Mouse (Mus musculus) spleen, adult 18-20 months (tissue): ENCODE measurements around the gene Sh3pxd2a.

Experiments used
- DNase-seq, 2 experiments: peaks; one replicate each; pipeline ENCODE4 v3.0.0; 2022; ENCODE audit warnings: mixed read lengths in 2 of 2

Gene Sh3pxd2a

DNA sequence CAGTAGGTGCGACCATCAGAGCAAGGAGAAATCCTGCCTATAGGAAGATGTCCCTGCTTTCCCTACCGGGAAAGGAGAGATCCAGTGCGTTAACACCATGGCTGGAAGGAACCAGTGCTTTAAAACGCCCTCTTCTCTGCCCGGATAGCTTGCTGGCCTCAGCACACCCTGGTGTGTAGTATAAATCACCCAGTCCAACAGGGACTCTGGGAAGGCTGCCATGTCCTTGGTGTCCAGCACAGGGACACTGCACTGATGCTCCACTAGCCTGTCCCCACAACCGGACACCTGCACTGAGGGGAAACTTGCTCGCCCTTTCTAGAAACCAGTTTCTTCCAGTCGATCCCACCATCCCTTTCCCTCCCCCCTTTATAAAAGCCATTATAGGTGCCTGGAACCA lies 28.0 kb downstream of the Sh3pxd2a start:
- no peak for DNase-seq

DNA sequence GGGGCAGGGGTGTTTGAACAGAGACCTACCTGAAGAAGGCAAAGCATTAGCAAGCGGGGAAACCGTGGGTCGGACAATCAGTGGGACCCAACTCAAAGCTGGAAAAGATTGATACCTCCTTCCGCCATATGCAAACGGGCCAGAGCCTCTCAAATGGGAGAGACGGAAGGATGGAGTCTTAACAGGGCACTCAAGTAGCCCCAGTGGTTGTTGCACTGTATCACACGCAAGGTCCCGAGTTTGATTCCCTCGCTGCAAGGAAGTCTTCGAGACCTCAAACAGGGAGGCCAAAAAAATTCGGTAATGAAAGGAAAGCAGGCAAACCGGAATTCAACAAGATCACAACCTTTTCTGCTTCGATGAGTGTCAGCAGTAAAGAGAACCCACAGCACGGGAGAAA lies 29.5 kb downstream of the Sh3pxd2a start:
- DNase-seq, result no peak

DNA sequence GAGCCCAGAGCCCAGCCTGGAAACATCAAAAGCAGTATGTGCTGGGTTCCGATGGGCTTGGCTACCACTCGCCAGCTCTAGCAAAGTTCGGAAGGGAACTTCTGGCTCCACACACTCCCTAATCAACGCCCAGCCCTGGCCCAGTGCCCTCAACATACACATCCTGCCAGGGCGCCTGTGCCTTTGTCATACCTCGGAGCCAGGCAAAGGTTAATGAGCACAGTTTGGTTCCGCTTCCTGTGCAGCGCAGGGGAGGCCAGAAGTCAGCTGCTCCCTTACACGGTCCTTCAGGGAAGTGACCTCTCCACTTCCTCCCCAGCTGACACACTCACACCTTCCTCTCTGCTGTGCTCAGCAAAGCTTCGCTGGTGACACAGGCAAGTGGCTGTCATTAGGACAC lies 31.9 kb downstream of the Sh3pxd2a start:
- peak; percentile 60 to 74 for DNase-seq

DNA sequence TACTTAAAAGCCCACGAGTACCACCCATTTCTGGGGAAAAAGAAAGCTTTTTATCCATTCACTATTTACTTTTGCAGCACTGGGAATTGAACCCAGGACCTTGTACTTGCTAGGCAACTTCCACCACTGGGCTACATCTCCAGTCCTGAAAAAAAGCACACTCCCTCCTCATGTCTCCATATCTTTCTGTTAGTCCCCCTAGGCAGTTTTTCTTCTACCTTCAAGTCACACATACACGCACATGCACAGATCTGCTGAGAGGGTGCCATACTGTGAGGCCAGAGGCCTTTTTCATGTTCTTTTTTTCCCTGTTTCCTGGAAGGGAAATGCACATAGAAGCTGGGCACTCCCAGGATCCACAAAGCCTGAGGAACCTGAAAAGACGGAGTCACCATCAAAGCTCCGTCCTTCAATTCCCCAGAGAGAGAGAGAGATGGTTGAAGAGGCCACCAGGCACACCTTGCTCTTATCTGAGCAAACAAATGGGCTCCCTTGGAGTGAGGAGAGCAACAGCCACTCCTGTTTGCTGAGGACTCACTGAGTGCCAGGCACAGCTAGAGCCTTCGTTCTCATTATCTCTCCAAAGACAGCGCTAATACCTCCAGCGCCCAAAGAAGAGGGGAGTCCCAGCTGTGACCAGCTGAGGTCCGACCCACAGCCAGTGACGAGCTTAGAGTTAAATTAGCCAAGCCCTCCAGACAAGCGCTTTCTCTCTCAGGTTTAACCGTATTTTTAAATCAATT lies 32.8 kb downstream of the Sh3pxd2a start:
- DNase-seq, result no peak

DNA sequence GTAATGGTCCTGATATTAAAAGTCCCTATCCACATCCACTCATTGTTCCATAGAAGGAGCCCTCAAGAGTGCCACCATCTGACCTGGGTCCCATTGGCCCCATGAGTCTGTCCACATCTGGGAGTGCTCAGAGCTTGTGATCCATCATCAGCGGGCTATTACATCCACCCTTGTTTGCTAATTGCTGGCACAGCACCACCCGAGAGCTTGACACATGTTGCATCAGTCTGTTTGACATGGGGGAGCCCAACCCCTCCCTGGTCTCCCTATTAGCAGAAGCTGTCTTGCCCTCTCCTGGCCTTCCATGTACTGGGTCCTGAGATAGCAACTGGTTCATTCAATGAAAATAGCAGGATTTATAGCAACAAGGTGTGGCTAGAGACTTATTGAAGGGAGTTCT lies 34.0 kb downstream of the Sh3pxd2a start:
- no peak for DNase-seq

DNA sequence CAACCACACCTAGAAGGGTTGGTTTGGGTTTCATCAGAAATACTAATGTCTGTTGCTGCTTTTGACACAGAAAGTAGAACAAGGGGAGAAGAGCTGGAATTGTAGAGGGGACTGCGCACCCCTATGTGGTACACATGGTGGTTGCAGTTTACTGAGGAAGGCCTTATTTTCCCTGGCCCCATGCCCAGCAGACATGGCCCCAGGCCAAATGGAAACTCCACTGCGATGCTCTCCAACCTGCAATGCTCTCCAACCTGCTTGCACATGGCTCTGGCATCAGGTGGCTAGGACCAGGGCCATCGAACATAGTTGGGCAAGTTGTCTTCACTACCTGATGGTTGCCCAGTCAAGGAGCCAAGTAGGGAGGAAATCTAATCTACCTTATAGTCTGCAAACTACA lies 35.0 kb downstream of the Sh3pxd2a start:
- no peak for DNase-seq

DNA sequence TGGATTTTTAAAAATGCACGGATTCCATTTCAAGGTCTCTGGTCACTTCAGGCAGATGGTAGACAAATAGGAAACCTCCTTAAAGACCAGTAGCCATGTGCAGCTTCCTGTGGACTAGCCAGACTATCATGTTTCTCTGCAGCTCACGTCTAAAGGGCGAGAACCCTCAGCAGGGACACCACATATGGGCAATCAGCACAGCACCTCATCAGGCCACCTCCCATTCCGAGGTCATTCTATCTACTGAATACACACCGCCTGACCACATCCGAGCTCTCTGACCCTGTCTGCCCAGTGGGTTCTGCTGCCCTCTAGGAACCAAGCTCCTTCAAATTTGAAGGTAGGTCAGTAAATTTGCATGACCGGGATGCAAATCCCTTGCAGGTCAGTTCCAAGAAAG lies 35.4 kb downstream of the Sh3pxd2a start:
- no peak for DNase-seq

DNA sequence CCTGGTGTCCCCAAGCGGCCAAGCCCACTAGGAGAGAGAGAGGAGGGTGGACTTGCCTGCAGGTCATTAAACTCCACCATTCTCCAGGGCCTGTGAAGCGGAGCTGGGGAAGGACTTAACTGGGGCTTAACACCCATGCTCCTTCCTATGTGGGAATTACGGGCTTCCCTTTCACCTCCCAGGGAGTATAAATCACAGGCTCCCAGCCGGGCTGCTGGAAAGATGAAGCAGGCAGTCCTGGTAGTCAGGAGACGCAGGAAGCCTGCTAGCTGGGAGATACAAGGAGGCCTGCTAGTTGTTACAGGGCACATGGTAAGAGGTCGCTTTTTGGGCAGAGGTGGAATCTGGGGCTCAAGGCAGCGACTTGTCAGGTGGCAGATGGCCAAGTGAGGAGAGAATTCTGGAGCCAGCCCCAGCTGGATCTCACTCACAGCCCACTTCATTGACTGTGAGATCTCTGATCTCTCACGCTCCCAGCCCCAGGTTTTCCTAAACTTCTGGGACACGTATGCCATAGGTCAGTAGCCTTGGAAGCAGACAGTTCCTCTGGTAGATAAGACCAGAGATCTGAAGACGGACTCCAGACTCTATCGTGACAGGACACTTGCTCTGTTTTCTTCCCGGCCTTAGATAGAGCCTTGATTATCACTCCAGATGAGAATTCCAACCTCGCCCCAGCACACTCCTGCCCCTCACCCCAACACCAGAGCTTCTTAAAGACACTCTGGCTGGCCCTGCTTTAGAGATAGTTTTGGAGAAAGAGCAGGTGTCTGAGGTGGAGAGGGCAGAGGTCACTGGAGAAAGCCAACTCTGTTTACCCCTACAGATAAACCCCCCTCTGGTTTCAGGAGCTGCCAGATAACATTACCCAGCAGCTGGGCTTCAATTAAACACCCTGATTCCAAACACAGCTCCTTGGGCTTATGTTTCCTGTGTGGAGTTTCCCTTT lies 36.1 kb downstream of the Sh3pxd2a start:
- no peak for DNase-seq

DNA sequence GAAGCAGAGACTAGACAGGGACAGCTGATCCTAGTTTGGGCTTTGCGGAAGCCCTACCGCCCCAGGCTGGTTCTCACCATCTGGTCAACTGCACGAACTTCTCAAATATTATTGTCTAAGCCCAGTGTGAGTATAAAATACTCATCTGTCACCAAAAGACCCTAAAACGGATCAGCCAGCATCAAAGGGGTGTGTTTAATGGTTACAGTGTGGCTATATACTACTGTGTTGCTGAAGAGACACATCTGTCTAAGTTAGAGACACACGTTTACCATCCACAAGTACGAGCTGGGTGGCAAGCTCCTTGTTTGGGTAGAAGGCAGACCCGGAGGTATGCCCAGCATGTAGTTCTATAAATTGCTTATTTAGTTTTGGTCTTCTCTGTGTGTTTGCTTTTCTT lies 40.6 kb downstream of the Sh3pxd2a start:
- no peak for DNase-seq

DNA sequence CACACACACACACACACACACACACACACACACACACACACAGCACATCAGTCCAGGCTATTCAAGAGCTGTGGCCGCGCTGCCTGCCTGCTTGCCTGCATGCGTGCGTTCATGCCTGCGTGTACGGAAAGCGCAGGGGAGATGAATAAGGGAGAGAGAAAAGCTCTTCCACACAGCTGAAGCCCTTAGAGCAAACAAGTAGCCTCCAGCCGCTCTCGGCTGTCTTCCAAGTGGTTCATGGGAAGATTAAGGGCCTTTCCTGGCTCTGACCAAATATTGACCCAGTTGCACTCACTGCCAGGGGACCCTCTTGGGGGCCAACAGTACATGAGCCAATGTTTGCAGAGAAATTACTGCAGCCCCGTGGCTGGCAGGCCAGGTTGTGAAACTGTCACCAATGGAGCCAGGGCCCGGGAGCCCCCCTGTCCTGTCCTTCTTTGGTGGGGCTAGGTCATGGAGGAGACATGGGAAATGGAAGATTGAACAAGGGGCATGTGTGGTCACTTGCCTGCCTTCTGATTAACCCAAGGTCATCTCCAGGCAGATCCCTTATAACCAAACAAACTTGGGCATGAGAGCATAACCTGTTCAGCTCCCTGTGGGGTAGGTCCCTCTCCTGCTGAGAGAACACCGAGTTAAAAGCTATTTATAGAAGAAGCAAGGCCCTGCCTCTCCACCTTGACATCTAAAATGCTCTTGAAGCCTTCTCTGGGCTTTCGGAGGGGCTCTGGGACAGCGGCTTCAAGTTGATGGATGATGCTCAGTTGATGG lies 42.9 kb downstream of the Sh3pxd2a start:
- DNase-seq, result no peak

DNA sequence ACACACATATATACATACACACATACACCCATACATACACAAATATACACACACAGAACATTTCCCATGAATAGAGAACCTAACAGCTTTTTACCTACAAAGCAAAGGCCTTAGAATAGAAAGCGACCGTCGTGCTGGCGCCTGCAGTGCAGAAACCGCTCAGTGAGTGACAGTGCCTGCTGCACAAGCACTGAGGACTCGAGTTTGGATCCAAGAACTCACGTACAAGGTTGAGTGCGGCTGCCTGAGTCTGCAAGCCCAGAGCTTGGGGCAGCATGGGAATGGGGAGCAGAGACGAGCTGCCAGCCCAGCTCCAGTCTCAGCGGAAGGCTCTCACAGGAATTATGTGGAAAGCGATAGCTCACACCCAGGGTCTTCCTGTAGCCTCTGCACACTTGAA lies 43.7 kb downstream of the Sh3pxd2a start:
- no peak for DNase-seq

DNA sequence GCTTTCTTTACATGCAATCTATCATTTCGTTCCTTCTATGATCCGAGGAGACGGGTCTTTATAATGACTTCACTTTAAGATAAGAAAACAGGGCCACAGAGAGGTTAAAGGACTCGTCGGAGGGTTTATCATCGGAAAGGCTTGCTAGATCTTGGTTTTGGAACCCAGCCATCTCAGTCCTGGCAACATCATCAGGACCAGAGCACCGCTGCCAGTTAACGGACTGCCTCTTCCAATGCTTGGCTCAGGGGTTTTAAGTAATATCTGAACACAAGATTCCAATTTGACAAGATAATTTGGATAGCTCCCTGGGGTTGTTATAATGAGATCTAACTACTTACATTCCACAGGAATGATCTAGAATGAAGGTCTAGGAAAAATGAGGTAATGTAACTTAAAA lies 45.0 kb downstream of the Sh3pxd2a start:
- no peak for DNase-seq

DNA sequence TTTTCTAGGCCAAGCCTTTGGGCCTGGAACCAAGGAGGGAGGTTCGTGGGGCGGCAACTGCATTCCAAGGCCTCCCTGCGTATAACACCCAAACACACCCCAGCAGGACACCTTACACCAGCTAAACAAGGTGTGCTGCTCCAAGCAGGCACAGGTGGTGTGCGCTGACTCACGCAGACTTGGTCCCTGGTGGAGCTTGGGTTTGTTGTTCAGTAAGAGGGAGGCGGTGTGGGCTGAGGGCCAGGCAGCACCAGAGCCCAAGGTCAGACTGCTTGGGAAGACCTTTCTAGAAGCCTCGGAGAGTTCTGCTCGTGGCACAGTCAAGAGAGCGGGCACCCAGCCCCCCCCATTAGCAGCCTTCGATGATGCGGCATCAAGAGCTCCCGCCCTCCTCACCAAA lies 48.0 kb downstream of the Sh3pxd2a start:
- DNase-seq, result no peak

DNA sequence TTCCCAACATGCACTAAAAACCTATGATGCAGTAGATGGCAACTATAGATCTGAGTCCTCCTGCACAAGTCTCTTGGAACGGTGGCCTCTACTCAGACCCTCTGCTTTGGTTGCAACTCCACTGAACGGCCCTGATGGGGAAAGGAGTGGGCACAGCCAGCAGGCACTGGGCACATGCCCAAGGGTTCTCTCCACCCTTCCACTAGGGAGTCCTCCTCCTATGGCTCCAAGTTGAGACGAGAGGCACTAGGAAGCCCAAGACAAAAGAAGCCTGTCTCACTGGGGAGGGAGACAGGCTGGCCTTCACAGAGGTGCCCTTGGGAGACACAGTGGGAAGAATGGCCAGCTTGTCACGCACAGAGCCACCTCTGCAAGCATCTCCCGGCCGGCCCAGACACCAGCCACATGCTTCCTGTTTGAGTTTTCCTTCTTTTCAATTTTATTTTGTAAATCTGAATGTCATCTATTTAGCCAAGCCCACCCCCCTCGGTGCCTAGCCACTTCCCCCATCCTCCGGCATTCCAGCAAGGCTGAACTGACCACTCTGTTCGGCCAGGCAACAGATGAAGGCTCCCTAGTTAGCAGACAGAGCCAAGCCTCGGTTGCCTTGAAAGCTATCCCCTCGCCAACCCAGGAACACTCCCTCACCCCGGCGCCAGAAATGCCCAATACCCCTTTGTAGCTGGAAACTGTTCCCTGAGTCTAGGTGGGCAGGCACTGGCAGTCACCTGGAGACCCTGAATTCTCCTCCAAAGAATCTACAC lies 49.9 kb downstream of the Sh3pxd2a start:
- DNase-seq, result no peak

DNA sequence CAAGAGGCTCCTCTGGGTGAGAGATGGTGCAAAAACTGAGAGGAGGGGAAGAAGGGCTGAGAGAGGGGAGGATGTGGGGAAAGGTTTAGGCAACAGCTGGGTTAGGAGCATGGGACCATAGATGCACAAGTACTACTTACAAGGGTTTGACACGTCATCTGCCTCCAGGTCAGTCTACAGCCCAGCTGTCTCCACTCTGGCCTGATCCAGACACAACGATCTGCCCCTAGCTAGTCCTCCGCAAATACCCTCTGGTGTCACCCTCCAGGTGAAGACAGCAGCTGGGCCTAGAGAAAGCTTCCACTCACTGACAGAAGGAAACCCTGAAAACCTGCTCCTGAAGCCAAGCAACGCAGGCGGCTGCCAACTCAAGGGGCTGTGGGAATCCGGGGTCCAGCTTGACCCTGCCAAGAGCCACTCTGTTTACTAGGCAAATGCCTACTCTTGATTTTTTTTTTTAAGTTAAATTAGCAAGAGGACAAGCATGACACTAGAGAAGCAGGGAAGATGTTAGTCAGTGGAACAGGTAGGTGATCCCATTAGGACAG lies 50.7 kb downstream of the Sh3pxd2a start:
- DNase-seq, result no peak

DNA sequence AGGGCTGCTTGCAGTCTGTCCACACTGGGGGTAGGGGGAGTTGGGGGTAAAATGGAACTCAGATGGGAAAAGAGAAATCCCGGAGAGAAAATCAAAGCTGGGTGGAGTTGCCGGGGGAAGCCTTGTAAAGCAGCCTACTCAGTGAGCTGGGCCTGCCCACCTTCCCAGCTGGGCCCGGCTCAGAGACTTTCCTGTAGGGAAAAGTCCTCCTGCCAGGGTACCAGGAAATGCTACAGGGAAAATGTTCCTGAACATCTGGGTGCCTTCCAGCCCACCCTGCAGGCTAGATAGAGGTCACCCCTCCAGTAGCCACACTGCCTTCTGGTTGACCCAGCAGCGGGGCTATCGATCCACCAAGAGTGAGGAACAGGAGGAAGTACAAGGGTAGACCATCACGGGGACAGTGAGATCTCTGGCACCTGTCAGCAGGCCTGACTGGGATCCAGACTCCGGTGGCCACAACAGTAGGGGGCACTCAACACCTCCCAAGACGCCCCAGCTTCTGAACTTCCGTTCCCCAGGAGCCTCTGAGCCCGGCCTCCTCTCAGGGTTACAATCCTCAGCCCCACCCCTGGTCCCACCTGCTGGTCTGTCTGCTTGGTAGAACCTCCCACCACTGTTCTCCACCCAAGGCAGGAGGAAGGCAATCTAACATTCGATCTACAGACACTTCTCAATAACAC lies 51.5 kb downstream of the Sh3pxd2a start:
- DNase-seq, result peak; percentile 53 to 62

DNA sequence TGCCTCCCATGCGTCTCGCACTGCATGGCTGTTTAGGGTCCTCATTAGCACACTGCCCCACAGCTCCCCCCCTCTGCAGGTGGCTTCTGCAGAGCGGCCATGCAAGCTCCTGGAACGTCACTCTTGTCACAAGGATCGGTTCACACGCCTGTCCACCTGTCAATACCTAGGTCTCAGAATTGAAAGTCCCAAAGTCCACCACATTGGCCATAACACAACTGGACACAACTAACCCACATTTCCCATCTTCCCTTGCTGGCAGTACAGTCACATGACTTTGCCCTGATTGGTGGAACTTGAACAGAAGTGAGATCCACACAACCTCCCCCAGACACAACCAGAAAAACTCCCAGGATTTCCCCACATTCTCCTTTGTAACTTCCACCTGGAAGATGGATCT lies 53.9 kb downstream of the Sh3pxd2a start:
- DNase-seq, result no peak

DNA sequence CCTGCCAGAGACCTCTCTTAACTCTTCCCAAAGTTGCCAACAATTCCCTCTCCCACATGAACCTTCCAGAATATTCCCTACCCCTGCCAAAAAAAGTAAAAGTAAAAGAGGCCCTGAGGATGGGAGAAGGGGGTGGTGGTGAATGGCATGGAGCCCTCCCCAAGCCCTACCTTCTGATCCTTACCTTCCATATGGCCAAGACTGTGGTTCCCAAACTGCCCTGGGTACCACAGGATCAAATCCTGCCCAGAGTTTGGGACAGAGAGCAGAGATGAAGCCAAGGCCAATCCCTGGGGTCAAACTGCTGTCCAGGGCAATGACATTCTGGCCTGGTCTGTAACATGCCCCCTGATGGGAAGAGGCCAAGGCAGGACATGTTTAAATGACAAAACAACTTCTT lies 55.1 kb downstream of the Sh3pxd2a start:
- no peak for DNase-seq

DNA sequence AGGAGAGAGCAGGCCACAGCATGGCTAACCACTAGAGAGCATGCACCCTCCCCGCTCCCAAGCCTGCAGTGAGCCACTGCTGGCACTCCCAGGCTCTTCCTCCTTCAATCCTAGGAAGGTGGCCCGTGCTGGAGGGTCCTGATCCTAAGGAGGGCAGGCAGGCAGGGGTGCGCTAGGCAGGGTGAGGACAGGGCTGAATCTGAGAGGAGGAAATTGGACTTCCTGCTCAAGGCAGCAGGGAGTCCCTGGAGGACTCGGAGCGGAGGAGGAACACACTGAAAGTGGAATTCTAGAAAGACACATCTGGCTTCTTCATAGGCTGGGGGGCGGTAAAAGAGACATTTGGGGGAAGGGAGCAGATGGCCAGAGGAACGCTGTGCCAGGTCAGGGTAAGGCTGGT lies 55.5 kb downstream of the Sh3pxd2a start:
- DNase-seq, result no peak

DNA sequence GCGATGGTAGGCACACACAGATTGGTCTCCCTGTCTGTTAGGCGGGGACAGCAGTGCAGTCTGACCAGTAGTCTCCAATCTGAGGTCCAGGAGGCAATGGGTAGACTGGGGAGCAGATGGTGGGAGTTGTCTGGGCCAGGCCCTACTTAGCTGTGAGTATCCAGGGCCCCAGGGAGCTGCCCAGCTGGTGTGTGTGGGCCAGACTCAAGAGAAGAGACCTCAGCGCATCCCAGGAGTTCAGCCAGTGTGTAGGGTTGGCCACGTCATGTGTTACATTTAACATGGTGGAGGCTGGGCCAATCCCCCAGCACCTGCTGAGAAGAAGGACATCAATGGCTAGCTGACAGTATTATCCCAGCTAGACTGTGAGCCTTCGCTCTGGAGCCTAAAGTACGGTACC lies 56.9 kb downstream of the Sh3pxd2a start:
- DNase-seq, result no peak

DNA sequence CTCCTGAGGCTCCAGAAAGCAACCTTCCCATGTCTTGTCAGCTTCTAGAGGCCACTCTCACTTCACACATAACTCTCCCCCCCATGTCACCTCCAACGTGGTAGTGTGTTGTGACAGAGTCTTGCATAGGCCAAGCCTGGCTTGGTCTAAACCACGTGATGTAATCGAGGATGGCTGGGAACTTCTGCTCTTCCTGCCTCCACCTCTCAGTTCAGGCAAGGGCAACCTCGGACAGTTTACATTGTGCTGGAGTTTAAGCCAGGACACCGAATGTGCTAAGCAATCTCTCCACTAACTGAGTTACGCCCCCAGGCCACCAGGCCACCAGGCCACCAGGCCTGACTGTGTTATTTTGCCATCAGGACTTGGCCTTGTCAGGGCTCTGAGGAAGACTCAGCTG lies 57.7 kb downstream of the Sh3pxd2a start:
- DNase-seq, result no peak

DNA sequence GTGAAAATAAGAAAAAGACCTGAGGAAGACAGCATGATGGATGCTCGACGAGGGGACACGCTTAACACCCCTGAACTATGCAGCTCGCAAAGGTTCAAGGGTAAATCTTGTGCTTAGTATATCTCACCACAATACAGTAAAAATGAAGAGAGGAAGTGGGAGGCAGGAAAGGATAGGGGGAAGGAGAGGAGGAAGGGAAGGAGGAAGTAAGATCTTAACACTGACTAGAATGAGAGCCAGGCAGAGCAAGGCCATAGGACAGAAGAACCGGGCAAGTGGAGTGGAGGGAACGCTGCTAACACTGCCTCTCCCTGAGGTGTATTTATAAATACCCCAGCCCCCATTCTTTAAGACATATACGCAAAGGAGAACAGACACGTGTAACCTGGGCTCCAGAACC lies 58.7 kb downstream of the Sh3pxd2a start:
- no peak for DNase-seq
